Mouse (Mus musculus) cerebellum, adult 2 months (tissue): ENCODE measurements around the gene Tmed1. TPM values are rescaled to one million over a fixed set of nuclear protein-coding genes. Genes with fewer than 3 reads are reported as not detected.
"Not testable (repeated sequence)": the region's sequence is repeated elsewhere in the genome, so short reads cannot be mapped to it uniquely, and the experiment has no call there.

Experiments used
- DNase-seq, 2 experiments: peaks; one replicate each; pipeline ENCODE4 v3.0.0; 2021
- H3K27ac ChIP-seq: fragments of 200-500 bp; 2 replicates; pipeline ENCODE4 v1.5.1; 2012; ENCODE audit warnings: low read length, control low read depth, inconsistent platforms; ENCODE audit not compliant: insufficient read depth
- H3K27me3 ChIP-seq: fragments of 200-500 bp; 2 replicates; pipeline ENCODE4 v1.6.1; 2012; ENCODE audit warnings: inconsistent platforms, mild to moderate bottlenecking, low read length, moderate library complexity; ENCODE audit not compliant: control insufficient read depth, insufficient read depth
- H3K4me1 ChIP-seq: fragments of 200-500 bp; 2 replicates; pipeline ENCODE4 v1.6.1; 2011; ENCODE audit warnings: low read length; ENCODE audit not compliant: control insufficient read depth, insufficient read depth
- H3K4me3 ChIP-seq: fragments of 200-500 bp; replicated peaks from 2 replicates; pipeline ENCODE3; 2011; ENCODE audit warnings: mild to moderate bottlenecking, low read depth, low read length, control low read depth; ENCODE audit not compliant: insufficient read depth
- CTCF ChIP-seq: fragments of 200-500 bp; IDR thresholded peaks from 2 replicates; pipeline ENCODE4 v1.5.1; 2011; ENCODE audit warnings: low read depth, mild to moderate bottlenecking, control low read depth, low read length, moderate library complexity, borderline replicate concordance; ENCODE audit not compliant: insufficient read depth
- POLR2A ChIP-seq: fragments of 200-500 bp; IDR thresholded peaks from 2 replicates; pipeline ENCODE4 v1.6.1; 2011; ENCODE audit warnings: low read length, control low read depth, borderline replicate concordance; ENCODE audit not compliant: insufficient read depth
- WGBS: fragments of 180-500 bp; shearing (Covaris S2); methylation state at CpG from one replicate; pipeline ENCODE4 v1.1.7; 2018; 5-methylcytosine and 5-hydroxymethylcytosine counted together
- polyA plus RNA-seq: library from polyadenylated mRNA; depleted of rRNA; stranded (reverse); fragments of >200 nt; gene quantifications from 2 replicates; pipeline ENCODE4 v1.2.3, GENCODE M21; 2012

The Tmed1 gene
- polyA plus RNA-seq, 1 experiment, result 25.9 TPM

- no peak overlapping the region for H3K27ac ChIP-seq
These were observed 26.4 kb upstream of the Tmed1 start for GRCm38 (mm10) chr9:21536501-21536900.

GRCm38 (mm10) chr9:21527917-21528324 is 17.9 kb upstream of the Tmed1 start:
- TF ChIP-seq CTCF, result no peak
- TF ChIP-seq POLR2A, result no peak
- Histone ChIP-seq H3K27ac (no peak overlapping the region), H3K4me3 (no peak overlapping the region), H3K27me3 (no peaks in the 10 kb centered on the region), H3K4me1 (no peaks in the 10 kb centered on the region)
- 78% methylated on average over 1 of the region's 1 CpGs for WGBS
- no peak for DNase-seq

More at GRCm38 (mm10) chr9:21536501-21536900, 26.4 kb upstream of the Tmed1 start:
- no peaks in the 10 kb centered on the region; the same call in 1 of the 2 replicates for H3K27me3 ChIP-seq
- 94% methylated on average over 14 of the region's 14 CpGs for WGBS
- DNase-seq, result no peak
- no peak overlapping the region for H3K4me3 ChIP-seq
- H3K4me1 ChIP-seq, result 0 out of 2 replicates have a peak, but pooled peaks cover 3% of the 10 kb centered on the region
- TF ChIP-seq POLR2A (no peak), CTCF (no peak)

GRCm38 (mm10) chr9:21527100-21527801 is 17.2 kb upstream of the Tmed1 start:
- H3K27ac ChIP-seq, result no peak overlapping the region
- no peaks in the 10 kb centered on the region for H3K4me1 ChIP-seq
- 90% methylated on average over 2 of the region's 2 CpGs for WGBS
- TF ChIP-seq POLR2A (no peak), CTCF (no peak)
- no peaks in the 10 kb centered on the region for H3K27me3 ChIP-seq
- no peak for DNase-seq
- no peak overlapping the region for H3K4me3 ChIP-seq

- no peaks in the 10 kb centered on the region for H3K4me1 ChIP-seq
- H3K27me3 ChIP-seq, result no peaks in the 10 kb centered on the region
- 81% methylated on average over 3 of the region's 3 CpGs for WGBS
- H3K4me3 ChIP-seq, result no peak overlapping the region
- no peak for TF ChIP-seq POLR2A
- no peak for TF ChIP-seq CTCF
- no peak for DNase-seq
- no peak overlapping the region for H3K27ac ChIP-seq
These were observed 16.5 kb upstream of the Tmed1 start for GRCm38 (mm10) chr9:21526634-21526944.

- no peak within 1 kb of the TSS for H3K4me3 ChIP-seq
- DNase-seq, result no peak
- 39% methylated on average over 14 of the region's 14 CpGs for WGBS
- TF ChIP-seq CTCF (no peak), POLR2A (no peak)
- H3K4me1 ChIP-seq, result no peaks in the 10 kb centered on the region
- no peaks in the 10 kb centered on the region for H3K27me3 ChIP-seq
- H3K27ac ChIP-seq, result no peak within 1 kb of the TSS
These were observed 16.0 kb upstream of the Tmed1 start, which contains the start of gene AB124611 for GRCm38 (mm10) chr9:21525937-21526633. Gene AB124611, plus strand, starts transcription at chr9:21526176.

- 70% methylated on average over 7 of the region's 7 CpGs for WGBS
- TF ChIP-seq CTCF, result no peak
- no peak for TF ChIP-seq POLR2A
These were observed 15.3 kb upstream of the Tmed1 start for GRCm38 (mm10) chr9:21525142-21525936.

GRCm38 (mm10) chr9:21518690-21519089 is 8.6 kb upstream of the Tmed1 start:
- DNase-seq, H3K4me1 ChIP-seq, H3K27ac ChIP-seq, H3K4me3 ChIP-seq, H3K27me3 ChIP-seq: not testable (repeated sequence)
- 92% methylated on average over 6 of the region's 6 CpGs for WGBS

More at GRCm38 (mm10) chr9:21525142-21525936, 15.3 kb upstream of the Tmed1 start:
- Histone ChIP-seq H3K4me3 (no peak overlapping the region), H3K4me1 (no peaks in the 10 kb centered on the region), H3K27ac (no peak overlapping the region), H3K27me3 (no peaks in the 10 kb centered on the region)
- no peak for DNase-seq

GRCm38 (mm10) chr9:21517947-21518495 is 8.0 kb upstream of the Tmed1 start:
- no peak overlapping the region for H3K4me3 ChIP-seq
- no peaks in the 10 kb centered on the region for H3K4me1 ChIP-seq
- H3K27me3 ChIP-seq, result no peaks in the 10 kb centered on the region
- TF ChIP-seq POLR2A (no peak), CTCF (no peak)
- DNase-seq, result no peak
- no peak overlapping the region for H3K27ac ChIP-seq
- 80% methylated on average over 6 of the region's 6 CpGs for WGBS
